Mouse (Mus musculus): ENCODE measurements around the gene Tle6. TPM values are rescaled to one million over a fixed set of nuclear protein-coding genes. Genes with fewer than 3 reads are reported as not detected.
A peak's percentile ranks its signal among the peaks of the same experiment; 100 is the strongest.

Tle6 gene
- polyA plus RNA-seq, 1 experiment = 4.3 TPM

- WGBS = 43% methylated on average over 6 of the region's 6 CpGs
- H3K27me3 ChIP-seq (replicated peaks; ENCODE audit: control insufficient read depth, insufficient read depth, low read length) = no peaks in the 10 kb centered on the region
- H3K27ac ChIP-seq (ENCODE audit: insufficient read depth, low read depth, low read length) = no peak overlapping the region
- no peak for TF ChIP-seq POLR2A (IDR thresholded peaks at IDR 0.05; ENCODE audit: low read depth, low read length)
- peaks cover 5% of the 10 kb centered on the region; the same call in 1 of the 2 replicates for H3K4me1 ChIP-seq (ENCODE audit: control insufficient read depth, insufficient read depth, low read length)
- H3K4me3 ChIP-seq (ENCODE audit: insufficient read depth, low read depth, low read length) = no peak overlapping the region
- DNase-seq = no peak
- H3K36me3 ChIP-seq (ENCODE audit: control insufficient read depth, insufficient read depth, low read length) = no peaks in the 10 kb centered on the region
Observed at GRCm38 (mm10) chr10:81598871-81599270, 2.0 kb downstream of the Tle6 start.

GRCm38 (mm10) chr10:81598342-81598741 lies 2.5 kb downstream of the Tle6 start:
- H3K4me1 ChIP-seq (ENCODE audit: control insufficient read depth, insufficient read depth, low read length) = peaks cover 5% of the 10 kb centered on the region; the same call in 1 of the 2 replicates
- no peak overlapping the region for H3K27ac ChIP-seq (ENCODE audit: insufficient read depth, low read depth, low read length)
- H3K27me3 ChIP-seq (replicated peaks; ENCODE audit: control insufficient read depth, insufficient read depth, low read length) = no peaks in the 10 kb centered on the region
- 65% methylated on average over 3 of the region's 3 CpGs for WGBS
- TF ChIP-seq CTCF (conservative IDR thresholded peaks at IDR 0.05; ENCODE audit: insufficient read depth, insufficient read length, low read depth, low read length) (no peak), POLR2A (IDR thresholded peaks at IDR 0.05; ENCODE audit: low read depth, low read length) (no peak)
- H3K4me3 ChIP-seq (ENCODE audit: insufficient read depth, low read depth, low read length) = no peak overlapping the region
- no peaks in the 10 kb centered on the region for H3K36me3 ChIP-seq (ENCODE audit: control insufficient read depth, insufficient read depth, low read length)
- DNase-seq = no peak

DNA sequence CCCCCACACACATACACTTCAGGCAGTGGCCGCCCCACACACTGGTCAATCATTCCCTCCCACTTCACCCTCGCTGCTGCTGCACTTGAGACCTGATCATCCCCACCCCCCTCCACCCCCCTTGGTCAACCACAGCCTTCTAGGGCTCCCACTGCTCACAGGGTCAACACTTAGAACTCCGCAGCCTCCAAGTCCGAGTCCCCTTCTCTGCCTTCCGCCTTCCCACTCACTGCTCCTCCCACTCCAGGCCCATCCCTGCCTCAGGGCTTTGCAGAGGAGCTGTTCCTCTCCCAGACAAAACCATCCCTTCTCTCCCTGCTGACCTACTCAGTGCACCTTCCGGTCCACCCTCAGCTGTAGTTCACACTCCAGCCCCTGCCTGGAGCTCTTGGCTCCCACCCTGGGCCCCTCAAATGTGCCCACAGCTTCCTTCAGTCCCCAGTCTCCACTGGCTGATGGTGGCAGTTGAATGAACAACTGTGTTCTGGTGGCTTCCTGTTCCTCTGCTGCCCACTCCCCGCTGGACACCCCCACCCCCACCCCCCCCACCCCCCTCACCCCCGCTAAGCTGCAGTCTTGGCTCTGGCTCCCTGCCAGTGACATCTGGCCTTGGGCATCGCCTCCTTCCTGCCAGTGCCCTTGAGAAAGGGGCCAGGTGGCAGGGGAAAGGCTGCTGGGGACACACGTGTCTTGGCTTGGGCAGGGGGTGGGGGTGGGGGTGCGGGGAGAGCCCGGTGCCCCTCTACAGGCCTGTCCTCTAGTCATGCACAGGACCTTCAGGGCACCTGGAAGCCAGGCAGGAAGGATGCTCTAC lies 3.5 kb downstream of the Tle6 start:
- no peaks in the 10 kb centered on the region for H3K36me3 ChIP-seq (ENCODE audit: control insufficient read depth, insufficient read depth, low read length)
- no peak for TF ChIP-seq CTCF (conservative IDR thresholded peaks at IDR 0.05; ENCODE audit: insufficient read depth, insufficient read length, low read depth, low read length)
- TF ChIP-seq POLR2A (IDR thresholded peaks at IDR 0.05; ENCODE audit: low read depth, low read length) = no peak
- H3K27ac ChIP-seq (ENCODE audit: insufficient read depth, low read depth, low read length) = no peak overlapping the region
- 6% methylated on average over 12 of the region's 12 CpGs for WGBS
- no peak for DNase-seq
- peaks cover 5% of the 10 kb centered on the region; the same call in 1 of the 2 replicates for H3K4me1 ChIP-seq (ENCODE audit: control insufficient read depth, insufficient read depth, low read length)
- peak overlapping the region; percentile 1; the same call in 1 of the 2 replicates for H3K4me3 ChIP-seq (ENCODE audit: insufficient read depth, low read depth, low read length)
- no peaks in the 10 kb centered on the region for H3K27me3 ChIP-seq (replicated peaks; ENCODE audit: control insufficient read depth, insufficient read depth, low read length)

DNA sequence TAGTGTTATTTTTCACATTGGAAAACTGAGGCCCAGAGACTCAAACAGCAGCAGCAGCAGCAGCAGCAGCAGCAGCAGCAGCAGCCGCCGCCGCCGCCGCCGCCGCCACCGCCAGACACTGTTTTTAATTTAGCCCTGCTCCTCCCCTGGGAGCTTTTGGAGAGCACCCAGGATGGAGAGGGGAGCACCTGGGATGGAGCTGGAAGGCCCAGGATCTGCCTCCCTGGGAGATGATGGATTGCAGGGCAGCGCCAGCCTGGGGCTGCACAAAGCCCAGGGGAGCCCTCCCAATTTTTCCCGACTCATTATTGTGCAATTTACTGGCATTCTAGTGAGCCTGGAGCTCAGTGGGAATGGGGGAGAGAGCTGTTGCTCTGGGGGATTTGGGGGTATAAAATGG lies 4.3 kb downstream of the Tle6 start:
- Histone ChIP-seq H3K4me1 (ENCODE audit: control insufficient read depth, insufficient read depth, low read length) (peaks cover 5% of the 10 kb centered on the region; the same call in 1 of the 2 replicates), H3K4me3 (ENCODE audit: insufficient read depth, low read depth, low read length) (no peak overlapping the region), H3K36me3 (ENCODE audit: control insufficient read depth, insufficient read depth, low read length) (no peaks in the 10 kb centered on the region), H3K27ac (ENCODE audit: insufficient read depth, low read depth, low read length) (no peak overlapping the region), H3K27me3 (replicated peaks; ENCODE audit: control insufficient read depth, insufficient read depth, low read length) (no peaks in the 10 kb centered on the region)
- WGBS = 25% methylated on average over 10 of the region's 10 CpGs
- DNase-seq = no peak
- no peak for TF ChIP-seq POLR2A (IDR thresholded peaks at IDR 0.05; ENCODE audit: low read depth, low read length)
- no peak for TF ChIP-seq CTCF (conservative IDR thresholded peaks at IDR 0.05; ENCODE audit: insufficient read depth, insufficient read length, low read depth, low read length)

DNA sequence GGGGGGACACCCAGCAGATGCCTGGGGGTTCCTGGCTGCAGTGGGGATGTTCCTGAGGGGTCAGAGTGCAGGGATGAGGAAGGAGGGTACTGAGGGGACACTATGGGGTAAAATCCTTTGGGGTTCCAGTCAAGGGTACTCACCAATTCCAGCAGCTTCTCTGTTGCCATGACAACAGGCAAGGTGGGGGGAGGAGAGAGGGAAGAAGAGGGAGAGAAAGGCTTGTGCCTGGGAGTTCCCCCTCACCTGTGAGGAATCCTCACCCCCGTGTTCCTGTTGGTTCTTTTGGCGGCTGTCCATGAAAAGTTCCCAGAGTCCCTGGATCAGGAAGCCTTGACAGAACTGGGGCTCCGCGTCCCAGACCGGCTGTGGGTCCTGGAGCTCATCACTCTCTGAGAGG lies 5.3 kb downstream of the Tle6 start:
- Histone ChIP-seq H3K4me3 (ENCODE audit: insufficient read depth, low read depth, low read length) (no peak overlapping the region), H3K36me3 (ENCODE audit: control insufficient read depth, insufficient read depth, low read length) (no peaks in the 10 kb centered on the region), H3K27me3 (replicated peaks; ENCODE audit: control insufficient read depth, insufficient read depth, low read length) (no peaks in the 10 kb centered on the region), H3K27ac (ENCODE audit: insufficient read depth, low read depth, low read length) (no peak overlapping the region), H3K4me1 (ENCODE audit: control insufficient read depth, insufficient read depth, low read length) (peaks cover 2% of the 10 kb centered on the region; the same call in 1 of the 2 replicates)
- no peak for DNase-seq
- TF ChIP-seq CTCF (conservative IDR thresholded peaks at IDR 0.05; ENCODE audit: insufficient read depth, insufficient read length, low read depth, low read length) = no peak
- 54% methylated on average over 5 of the region's 5 CpGs for WGBS

GRCm38 (mm10) chr10:81593935-81594334 lies 6.9 kb downstream of the Tle6 start:
- DNase-seq = no peak
- WGBS = 83% methylated on average over 18 of the region's 18 CpGs
- no peak for TF ChIP-seq POLR2A (IDR thresholded peaks at IDR 0.05; ENCODE audit: low read depth, low read length)
- TF ChIP-seq CTCF (conservative IDR thresholded peaks at IDR 0.05; ENCODE audit: insufficient read depth, insufficient read length, low read depth, low read length) = no peak
- Histone ChIP-seq H3K4me1 (ENCODE audit: control insufficient read depth, insufficient read depth, low read length) (0 out of 2 replicates have a peak, but pooled peaks cover 2% of the 10 kb centered on the region), H3K36me3 (ENCODE audit: control insufficient read depth, insufficient read depth, low read length) (no peaks in the 10 kb centered on the region), H3K27ac (ENCODE audit: insufficient read depth, low read depth, low read length) (no peak overlapping the region), H3K4me3 (ENCODE audit: insufficient read depth, low read depth, low read length) (no peak overlapping the region), H3K27me3 (replicated peaks; ENCODE audit: control insufficient read depth, insufficient read depth, low read length) (no peaks in the 10 kb centered on the region)

DNA sequence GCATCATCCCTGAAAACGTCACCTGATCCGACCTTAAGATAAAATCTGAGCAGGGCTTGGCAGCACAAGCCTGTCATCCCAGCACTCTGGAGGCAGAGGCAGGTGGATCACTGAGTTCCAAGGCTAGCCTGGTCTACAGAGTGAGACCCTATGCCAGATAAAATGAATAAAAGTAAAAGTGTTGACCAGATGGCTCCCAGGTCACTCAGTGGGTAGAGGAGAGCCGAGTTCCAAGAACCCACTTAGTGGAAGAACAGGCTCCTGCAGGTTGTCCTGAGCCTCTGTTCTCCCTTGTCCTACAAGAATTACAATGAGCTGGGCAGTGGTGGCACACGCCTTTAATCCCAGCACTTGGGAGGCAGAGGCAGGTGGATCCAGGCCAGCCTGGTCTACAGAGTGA lies 7.7 kb downstream of the Tle6 start:
- DNase-seq = no peak
- 0 out of 2 replicates have a peak, but pooled peaks cover 2% of the 10 kb centered on the region for H3K4me1 ChIP-seq (ENCODE audit: control insufficient read depth, insufficient read depth, low read length)
- H3K27ac ChIP-seq (ENCODE audit: insufficient read depth, low read depth, low read length) = no peak overlapping the region
- TF ChIP-seq POLR2A (IDR thresholded peaks at IDR 0.05; ENCODE audit: low read depth, low read length) (no peak), CTCF (conservative IDR thresholded peaks at IDR 0.05; ENCODE audit: insufficient read depth, insufficient read length, low read depth, low read length) (no peak)
- WGBS = 68% methylated on average over 4 of the region's 4 CpGs
- no peaks in the 10 kb centered on the region for H3K36me3 ChIP-seq (ENCODE audit: control insufficient read depth, insufficient read depth, low read length)
- no peaks in the 10 kb centered on the region for H3K27me3 ChIP-seq (replicated peaks; ENCODE audit: control insufficient read depth, insufficient read depth, low read length)
- no peak overlapping the region for H3K4me3 ChIP-seq (ENCODE audit: insufficient read depth, low read depth, low read length)

All from kidney, adult 2 months (tissue).